Mouse (Mus musculus): ENCODE results near the gene Gm10053.
"Not testable (repeated sequence)": the region's sequence is repeated elsewhere in the genome, so short reads cannot be mapped to it uniquely, and the experiment has no call there.

The Gm10053 gene

DNA sequence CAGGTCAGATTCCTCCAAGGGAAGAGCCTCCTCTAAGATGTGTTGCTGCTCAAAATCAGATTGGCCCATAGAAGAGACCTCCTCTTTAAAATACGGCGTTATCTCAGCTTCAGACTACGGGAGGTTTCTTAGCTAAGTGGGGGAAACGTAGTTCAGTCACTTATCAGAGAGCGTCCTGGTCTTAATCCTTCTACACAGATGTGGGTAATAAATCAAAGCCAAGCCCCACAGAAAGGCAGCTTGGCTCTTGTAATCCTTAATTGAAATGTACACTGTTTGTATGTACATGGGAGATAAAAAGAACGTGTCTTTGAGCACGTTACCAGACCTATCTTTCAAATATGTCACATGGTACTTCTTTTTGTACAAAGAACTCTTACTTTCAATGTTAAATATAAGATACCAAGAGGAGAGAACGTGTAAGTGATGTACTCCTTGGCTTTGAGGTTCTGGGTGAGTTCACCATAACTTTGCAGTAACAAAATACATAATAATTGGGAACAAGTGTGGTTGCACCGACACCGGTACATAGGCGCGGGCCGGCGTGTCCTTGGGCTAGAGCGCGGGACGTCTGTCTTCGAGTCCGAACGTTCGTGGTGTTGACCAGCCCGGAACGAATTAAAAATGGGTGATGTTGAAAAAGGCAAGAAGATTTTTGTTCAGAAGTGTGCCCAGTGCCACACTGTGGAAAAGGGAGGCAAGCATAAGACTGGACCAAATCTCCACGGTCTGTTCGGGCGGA, at the start of gene Gm10053:
Gene Gm10053, plus strand, starts transcription at position 558 of the 742 bp plus-strand sequence.
- not testable (repeated sequence) for DNase-seq

DNA sequence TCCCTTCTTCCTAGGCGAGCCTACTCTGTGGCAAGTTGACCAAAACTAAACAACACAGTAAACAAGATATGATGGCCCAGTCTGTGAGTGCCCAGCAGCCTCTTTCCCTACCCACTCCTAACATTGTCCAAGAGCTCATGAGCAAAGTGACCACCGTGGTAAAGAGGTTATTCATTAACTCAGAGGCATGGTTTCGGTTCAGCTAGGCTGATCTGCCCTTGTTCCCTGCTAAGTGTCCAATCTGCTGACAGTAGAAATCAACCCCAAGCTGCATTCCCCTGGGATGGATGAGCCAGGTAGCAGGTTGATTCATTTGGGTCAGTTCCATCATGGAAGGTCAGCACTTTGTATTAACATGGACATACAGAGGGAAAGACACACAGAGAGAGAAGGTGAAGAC, 33.4 kb upstream of the Gm10053 start:
- DNase-seq, result peak; percentile 33

DNA sequence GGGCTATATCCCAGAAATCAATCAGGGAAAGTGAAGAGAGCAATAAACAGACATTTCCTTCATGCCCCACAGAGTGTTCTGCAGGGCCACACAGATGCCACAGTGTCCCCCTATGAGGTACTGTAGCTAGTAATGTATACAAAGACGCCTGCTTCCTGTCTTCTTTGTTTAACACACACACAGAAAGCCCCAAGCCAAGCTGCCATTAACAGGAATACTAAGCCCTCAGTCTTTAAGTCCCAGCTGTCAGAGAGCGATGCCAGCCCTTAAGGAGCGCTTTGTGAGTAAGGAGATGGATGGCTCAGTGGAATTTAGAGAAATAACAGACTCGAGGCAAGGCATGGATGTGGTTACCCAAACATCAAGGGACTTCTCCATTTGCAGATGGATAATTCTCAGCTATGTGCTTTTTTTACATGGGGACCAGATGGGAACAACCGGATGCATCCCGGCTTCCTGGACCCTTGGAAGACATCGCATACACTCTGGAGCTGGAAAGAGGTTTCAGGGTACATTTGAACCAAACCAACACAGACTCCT, 30.4 kb upstream of the Gm10053 start:
- no peak for DNase-seq

DNA sequence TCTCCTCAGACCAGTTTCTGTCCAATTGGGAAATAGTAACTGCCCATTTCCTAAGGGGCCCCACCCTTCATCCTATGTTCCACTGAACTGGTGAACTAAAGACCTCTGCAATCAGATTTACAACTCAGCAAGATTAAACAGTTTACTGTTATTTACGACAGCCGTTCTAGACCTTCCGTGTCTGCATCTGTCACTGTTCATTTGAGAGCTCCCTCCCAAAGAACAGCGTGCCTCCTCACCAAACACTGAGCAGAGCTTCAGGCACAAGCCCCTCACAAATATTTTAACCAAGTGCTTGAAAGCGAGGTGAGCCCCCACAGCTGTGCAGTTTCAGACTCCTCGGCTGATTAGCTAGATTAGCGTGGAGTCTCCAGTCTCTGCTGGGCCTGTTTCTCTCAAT, 27.1 kb upstream of the Gm10053 start:
- no peak for DNase-seq

DNA sequence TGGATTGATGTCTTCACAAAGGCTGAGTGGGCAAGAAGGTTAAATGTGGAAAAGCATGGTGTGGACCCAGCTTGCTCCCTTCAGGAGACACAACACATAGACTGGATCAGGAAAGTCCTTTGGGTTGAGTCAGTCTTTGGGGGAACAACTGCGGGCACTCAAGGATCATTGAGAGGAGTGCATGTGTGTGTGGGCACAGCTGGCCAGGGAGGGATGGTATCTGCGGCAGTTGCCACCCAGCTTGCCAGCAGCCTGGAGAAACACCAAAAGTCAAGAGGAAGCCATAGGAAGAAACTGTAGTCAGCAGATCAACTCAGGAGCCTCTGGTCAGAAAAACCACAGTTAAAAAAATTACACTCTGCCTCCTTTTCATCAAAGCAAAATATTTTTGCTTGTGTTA, 26.6 kb upstream of the Gm10053 start:
- no peak for DNase-seq

DNA sequence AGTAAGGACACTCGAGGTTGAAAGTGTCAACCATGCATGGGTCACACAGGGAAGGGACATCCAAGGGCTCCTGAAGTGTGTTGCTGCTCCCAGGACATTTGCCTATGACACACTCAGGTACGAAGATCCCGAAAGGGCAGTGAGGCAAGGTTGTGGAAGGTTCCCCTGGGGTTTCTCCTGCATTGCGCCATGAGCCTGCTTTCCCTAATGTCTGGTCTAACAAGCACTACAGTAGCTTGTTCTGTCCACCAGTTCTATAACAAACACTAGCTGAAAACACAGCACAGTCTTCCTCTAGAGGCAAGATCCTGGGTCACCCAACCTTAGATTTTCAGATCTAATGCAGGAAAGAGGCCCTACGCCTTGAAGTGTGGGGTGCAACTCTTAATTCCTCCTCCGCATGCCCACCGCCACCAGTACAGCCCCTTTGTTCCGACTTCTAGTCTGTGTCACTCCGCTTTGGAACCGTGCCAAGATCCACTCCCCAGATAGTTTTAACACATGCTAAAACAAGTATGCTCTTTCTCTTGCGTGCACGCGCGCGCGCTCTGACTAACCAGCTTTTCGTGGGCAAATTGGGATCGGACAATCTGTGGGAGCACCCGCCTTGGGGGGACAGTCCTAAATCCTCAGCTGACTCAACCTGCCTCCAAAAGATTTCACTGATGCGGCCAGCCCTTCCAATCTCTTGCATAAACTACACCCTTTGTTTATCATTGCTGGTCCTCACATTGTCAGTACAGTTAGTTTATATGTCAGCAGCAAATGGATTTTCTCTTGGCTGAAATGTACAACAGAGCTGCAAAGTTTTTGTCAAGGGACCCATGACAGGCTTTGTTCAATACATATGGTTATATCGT, 23.8 kb upstream of the Gm10053 start:
- DNase-seq, result no peak

DNA sequence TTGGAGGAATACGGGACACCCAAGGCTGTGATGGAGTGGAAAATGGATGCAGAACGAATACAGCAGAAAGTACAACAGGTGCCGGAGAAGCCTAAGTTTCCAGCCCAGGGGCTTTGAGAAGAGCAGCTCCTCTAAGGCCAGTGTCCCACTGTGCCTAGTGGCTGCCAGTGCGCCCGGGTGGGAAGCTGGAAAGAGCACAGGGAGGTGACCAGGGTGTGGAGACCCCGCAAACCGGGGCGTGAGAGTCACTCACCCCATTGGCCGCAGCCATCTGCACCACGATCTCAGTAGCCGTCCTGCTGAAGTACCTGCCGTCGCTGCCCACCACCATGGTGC, 14.2 kb upstream of the Gm10053 start:
- DNase-seq, result no peak

DNA sequence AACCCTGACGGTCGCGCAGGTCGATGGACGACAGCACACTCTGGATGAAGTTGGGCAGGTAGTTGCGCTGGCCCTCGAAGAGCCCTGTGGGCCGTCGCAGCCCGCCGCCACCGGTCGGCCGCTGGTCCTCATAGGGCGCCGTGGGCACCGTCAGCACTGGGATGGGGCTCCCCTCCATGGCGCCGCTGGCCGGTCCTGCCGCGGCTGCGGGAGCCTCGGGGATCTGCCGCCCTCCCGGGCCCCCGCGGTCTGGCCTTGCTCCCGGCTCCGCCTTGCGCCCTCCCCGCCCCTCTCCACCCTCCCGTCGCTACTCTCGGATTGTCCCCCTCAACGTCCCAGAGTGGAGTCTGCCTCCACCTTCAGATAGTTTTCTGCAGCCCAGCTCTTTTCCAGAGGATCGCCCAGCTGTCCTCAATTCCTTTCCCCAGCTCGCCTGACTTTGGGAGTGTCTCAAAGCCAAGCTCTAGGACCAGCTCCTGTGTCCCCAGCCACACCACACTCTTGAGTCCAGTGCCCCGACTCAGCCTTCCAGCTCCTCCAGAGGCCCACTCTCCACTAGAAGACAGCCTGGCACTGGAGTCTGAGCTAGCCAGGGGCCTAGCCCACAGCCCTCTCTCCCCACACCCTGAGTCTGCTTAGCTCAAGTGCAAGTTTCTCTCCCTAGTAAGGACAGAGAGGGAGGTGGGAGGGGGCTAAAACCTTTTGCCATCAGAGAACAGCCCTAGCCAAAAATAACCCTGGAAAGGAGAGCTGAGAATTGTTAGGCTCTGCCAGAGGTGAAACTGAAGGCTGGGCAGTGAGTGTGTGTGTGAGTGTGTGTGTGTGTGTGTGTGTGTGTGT, 13.7 kb upstream of the Gm10053 start, which contains the start of gene Pgm5:
Gene Pgm5, minus strand, starts transcription at position 244 of the 840 bp plus-strand sequence.
- peak; percentile 11 for DNase-seq

DNA sequence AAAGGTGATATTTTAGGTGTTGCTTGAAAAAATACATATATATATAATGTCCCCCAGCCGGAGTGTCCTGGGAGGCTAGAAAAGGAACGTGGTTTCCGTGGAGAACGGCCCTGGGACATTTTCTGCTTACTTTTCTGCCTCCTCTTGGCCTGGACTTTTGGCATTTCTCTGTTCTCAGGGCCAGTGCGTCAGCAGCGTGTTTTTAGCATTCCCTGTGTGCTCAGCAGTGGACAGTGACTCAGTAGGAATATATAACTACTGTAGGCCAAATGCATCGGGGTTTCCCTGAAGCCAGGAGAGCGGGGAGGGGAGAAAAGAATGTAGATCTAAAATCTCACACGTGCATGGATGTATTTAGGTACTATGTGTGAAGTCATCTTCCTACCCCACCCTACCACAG, 10.1 kb upstream of the Gm10053 start:
- no peak for DNase-seq

DNA sequence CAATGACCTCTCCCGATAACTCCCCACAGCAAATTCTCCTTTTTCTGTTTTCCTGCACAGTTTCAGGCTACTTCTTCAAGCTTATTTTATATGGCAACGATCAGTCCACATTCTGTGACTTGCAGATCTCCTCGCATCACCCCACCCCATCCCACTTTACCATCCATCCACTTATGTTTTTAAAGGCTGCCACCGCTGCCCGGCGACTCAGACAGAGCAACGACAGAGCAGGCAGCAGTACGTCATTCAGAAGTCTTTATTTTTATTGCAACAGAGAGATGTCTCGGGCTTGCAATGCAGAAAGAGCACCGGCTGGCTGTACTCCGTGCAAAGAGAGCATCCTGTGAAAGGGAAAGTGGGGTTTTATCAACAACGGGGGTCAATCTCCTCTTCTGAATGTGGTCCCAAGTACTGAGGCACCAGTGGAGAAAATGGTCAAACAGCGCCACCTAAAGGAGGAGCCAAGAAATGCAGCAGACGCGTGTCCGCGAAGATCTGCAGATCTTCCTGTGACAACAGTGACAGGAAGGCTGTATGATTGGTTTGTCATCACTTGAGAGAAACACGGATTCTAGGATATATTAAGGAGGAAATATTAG, 4.3 kb upstream of the Gm10053 start:
- DNase-seq, result peak; percentile 60

DNA sequence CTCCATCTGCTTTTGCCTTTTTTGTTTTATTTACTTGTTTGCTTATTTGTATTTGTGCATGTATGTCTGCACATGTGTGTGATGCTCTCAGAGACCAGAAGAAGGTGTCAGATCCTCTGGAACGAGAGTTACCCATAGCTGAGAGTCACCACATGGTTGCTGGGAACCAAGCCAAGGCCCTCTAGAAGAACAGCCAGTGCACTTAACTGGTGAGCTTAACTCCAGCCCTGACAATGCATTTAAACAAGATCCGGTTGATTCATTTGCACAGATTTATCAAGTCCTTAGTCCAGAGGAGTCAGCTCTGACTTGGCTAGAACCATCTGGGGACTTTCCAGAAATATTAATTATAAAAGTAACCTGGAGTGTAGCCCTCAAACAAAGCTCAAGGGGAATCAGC, 1.6 kb upstream of the Gm10053 start:
- DNase-seq, result no peak

DNA sequence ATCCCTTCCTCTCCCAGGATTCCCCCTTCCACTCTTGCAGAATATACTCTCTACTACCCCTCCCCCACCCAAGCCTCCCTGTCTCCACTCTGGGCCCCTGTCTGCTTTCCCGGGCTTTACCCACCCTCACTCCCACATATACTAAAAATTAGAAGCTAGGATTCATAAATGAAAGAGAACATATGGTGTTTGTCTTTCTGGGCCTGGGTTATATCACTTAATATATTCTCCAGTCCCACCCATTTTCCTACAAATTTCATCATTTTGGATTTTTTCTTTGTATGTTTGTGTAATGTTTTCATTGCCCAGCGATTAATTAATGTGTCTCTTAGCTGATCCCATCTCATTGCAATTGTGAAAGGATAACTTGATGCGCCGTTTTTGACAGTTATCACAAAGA, 5.8 kb downstream of the Gm10053 start:
- DNase-seq, result no peak

DNA sequence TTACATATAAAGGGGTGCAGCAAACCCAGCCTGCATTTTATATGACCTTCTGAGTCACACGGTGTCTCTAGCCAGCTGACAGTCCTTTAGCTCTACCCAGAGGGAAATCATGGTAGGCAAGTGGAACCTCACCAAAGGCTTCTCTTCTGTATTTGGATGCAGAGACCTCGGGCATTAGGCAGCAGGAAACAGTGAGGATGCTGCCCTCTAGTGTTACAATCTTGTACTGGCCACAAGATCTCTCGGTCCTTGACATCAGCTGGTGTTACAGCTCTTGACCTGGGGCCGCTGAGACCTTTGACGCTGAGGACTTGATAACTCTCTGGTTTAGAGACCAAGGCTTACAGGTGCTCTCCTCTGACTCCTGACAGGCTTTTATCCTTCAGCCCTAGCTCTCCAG, 10.0 kb downstream of the Gm10053 start:
- DNase-seq, result peak; percentile 64

DNA sequence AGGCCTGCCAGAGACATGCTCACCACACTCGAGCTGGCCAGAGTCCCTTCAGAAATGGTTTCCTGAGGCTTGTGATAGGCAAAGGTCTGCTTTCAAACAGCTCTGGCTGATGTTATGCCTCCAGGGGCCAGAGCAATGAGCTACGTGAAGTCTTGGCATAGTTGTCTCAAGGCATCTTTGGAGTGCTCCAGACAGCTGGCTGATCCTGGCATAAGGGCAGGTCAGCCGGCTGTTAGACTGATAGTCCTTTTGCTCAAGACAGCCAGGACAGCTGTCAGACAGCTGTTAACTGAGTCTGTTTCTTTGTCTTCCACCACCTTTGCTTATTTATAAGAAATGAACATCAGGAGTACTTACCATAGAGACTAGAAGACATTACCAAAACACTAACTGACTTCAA, 11.4 kb downstream of the Gm10053 start:
- DNase-seq, result no peak

DNA sequence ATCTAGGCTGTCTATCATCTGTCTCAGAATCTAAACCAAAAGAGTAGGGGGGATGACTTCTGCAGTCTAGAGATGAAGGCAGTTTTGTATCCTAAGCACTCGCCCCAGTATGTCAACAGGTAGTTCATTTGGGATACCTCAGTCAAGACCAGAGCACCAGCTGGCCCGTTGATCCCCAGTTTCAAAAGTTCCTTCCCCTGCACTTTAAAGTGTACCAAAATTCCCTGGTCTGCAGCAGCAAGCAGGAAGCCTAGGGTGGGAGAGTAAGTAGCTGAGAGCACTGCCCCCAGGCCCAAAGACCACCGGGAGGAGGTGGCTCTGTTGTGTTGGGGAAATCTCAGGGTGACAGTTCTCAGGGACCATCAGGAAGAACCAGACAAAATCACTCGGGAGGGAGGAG, 21.1 kb downstream of the Gm10053 start:
- no peak for DNase-seq

DNA sequence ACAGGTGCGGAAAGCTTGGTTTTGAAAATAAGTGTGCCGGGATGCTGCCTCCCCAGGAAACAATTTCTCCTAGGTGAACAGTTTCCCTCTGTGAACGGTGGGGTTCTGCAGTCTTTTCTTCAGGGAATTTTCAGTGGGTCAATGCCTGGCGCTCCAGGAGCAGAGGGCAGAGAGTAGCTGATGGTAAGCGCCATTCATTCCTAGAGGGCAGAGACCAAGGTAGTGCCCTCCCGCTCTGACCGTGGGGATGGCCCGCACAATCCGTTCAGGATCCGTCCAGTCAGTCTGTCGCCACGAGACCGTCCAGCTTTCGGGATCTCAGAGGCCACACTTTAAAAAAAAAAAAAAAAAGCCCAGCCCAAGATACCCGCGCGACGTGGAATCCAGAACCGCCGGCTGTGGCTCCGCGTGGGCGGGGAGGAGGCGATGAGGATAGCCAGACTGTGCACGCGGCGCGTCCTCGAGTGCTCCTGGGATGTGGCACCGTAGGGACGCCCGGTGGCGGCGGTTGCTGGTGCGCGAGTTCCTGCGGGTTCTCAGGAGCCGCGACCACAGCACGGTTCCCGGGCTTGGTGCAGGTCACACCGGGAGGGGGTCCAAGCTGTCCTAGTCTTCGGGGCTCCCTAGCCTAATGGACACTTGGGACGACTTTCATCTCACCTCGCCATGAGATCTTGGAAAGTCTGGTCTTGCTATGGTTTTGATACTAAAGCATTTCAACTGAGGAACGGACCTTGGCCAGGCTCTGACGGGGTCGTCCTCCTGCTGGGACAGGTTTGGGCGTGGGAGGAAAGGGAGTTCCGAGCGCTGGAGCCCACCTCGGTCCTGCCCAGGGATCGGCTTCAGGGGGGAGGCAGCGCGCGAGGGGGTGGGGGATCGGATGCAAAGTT, 21.8 kb downstream of the Gm10053 start:
- DNase-seq, result no peak

DNA sequence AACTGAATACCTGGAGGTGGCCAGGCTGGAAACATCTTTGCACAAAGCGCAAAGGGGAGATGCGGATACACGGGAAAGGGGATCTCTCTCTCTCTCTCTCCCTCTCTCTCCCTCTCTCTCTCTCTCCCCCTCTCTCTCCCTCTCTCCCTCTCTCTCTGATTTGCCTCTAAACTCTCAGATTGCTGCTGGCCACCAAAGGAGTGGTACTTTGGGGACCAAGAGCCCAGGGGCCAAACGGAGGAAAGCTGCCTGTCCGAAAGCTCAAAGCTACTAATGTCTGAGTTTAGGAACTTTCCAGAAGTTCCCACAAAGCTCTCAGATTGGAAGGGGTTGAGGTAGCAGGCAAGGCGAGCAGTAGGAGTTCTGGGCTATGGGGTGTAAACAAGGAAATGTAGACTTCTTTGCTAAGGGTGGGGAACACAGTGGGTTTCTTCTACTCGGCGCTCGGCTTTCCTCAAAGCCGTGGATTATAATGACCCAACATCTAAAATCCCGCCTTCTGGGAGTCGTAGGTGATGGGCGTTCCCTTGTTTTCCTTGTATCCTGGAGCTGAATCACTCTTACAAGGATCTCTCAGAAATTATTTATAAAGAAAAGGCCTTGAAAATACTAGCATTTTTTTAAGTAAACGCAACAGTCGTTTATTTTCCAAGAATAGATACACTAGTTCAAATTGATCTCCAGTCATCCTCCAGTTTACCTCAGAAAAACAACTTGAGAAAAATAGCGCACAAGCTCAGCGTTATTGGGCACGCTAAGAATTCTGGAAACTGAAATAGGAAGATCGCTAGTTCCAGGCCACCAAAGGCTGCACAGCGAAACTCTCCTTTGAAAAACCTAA, 22.6 kb downstream of the Gm10053 start:
- DNase-seq, result no peak

DNA sequence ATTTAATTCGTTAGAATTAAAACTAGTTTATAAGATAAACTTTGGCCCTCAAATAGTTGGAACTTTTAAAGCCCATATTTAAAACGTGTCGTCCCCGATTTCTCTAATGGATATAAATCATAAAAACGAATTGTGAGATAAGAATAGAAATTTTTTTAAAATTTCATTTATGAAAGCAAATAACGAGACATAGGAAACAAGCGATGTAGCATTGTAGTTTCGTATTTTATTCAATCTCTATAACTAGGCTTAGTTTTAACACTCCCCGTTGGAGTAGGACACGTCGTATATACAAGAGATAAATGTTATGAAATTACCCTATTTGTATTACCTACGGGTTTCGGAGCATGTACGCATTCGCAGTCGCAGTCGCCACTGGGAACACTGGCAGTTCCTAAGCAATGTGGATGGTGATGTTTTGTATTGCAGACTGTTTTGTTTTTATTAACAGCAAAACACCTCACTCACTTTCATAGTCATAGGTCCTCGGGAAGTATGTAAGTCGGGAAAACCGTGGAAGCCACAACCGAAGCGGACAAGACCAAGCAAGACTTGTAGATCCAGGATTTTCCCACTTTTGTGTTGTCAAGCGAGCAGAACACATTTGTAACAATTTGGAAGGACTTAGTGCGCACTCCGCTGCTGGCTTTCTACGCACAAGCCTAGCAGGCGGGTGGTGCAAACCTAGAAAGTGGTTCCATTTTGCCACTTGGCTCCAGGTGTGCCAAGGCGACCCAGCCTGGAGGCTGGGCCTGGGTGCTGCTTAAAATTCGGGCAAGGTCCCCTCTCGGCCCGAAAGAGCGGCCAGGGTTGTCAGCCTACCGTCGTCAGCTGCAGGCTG, 23.5 kb downstream of the Gm10053 start:
- DNase-seq, result no peak
